ENCODE assay signal across 17 mouse cellular contexts in genomic region chr14:56702644-56703043, GRCm38 (mm10).
"Had no signal": no experiment of that assay in that cellular context is flagged by ENCODE, and none has a peak within 500 bp of the region (broad histone marks: within the 10 kb centered on the region; RNA-seq: fewer than 3 reads in every experiment).

No protein-coding gene starts in this region.

- H3K27ac ChIP-seq: left cerebral cortex, adult 2 months; limb, embryonic 10.5 days; midbrain, embryonic 12.5 days; neural tube, embryonic 13.5 days; stomach, embryonic 15.5 days had no signal

- H3K9me3 ChIP-seq: limb, embryonic 10.5 days; megakaryocyte, embryonic 14.5 days; midbrain, embryonic 12.5 days; neural tube, embryonic 13.5 days; stomach, embryonic 15.5 days had no signal

- H3K4me1 ChIP-seq: midbrain, embryonic 12.5 days; stomach, embryonic 15.5 days had no signal

- ATAC-seq: inflammation-experienced regulatory T-cells, adult 6 months; midbrain, embryonic 16.5 days had no signal

- H3K27me3 ChIP-seq: megakaryocyte, embryonic 14.5 days; midbrain, embryonic 12.5 days; neural tube, embryonic 13.5 days; stomach, embryonic 15.5 days had no signal

- H3K9ac ChIP-seq: midbrain, embryonic 12.5 days; neural tube, embryonic 13.5 days; stomach, embryonic 15.5 days had no signal

- H3K4me2 ChIP-seq: midbrain, embryonic 12.5 days; neural tube, embryonic 13.5 days; stomach, embryonic 15.5 days had no signal

- DNase-seq: kidney, adult 11 months; kidney, postnatal 10 days; lung, adult 2 months; lung, postnatal 10 days; lung, postnatal 4 days; retina, postnatal 1 day; right cerebral cortex, postnatal 4 days; thymus, adult 2 months; thymus, postnatal 25 days had no signal

- H3K4me3 ChIP-seq: left cerebral cortex, adult 2 months; limb, embryonic 10.5 days; megakaryocyte, embryonic 14.5 days; midbrain, embryonic 12.5 days; neural tube, embryonic 13.5 days; stomach, embryonic 15.5 days had no signal
